Mouse (Mus musculus) kidney, adult 2 months (tissue): ENCODE measurements around the gene Myh7. TPM values are rescaled to one million over a fixed set of nuclear protein-coding genes. Genes with fewer than 3 reads are reported as not detected.
"Not testable (repeated sequence)": the region's sequence is repeated elsewhere in the genome, so short reads cannot be mapped to it uniquely, and the experiment has no call there.

Experiments used
- DNase-seq: peaks from one replicate; pipeline ENCODE4 v3.0.0; 2021
- H3K27ac ChIP-seq: fragments of 200-500 bp; 2 replicates; pipeline ENCODE4 v1.5.1; 2012; ENCODE audit warnings: low read depth, low read length, control low read depth, inconsistent platforms; ENCODE audit not compliant: insufficient read depth
- H3K27me3 ChIP-seq: fragments of 200-500 bp; replicated peaks from 2 replicates; pipeline ENCODE4 v1.6.1; 2012; ENCODE audit warnings: mild to moderate bottlenecking, moderate library complexity, low read length, inconsistent platforms; ENCODE audit not compliant: control insufficient read depth, insufficient read depth
- H3K36me3 ChIP-seq: fragments of 200-500 bp; 2 replicates; pipeline ENCODE4 v1.6.1; 2012; ENCODE audit warnings: mild to moderate bottlenecking, moderate library complexity, low read length, inconsistent platforms; ENCODE audit not compliant: control insufficient read depth, insufficient read depth
- H3K4me1 ChIP-seq: fragments of 200-500 bp; 2 replicates; pipeline ENCODE4 v1.6.1; 2011; ENCODE audit warnings: low read length; ENCODE audit not compliant: control insufficient read depth, insufficient read depth
- H3K4me3 ChIP-seq: fragments of 200-500 bp; 2 replicates; pipeline ENCODE4 v1.5.1; 2011; ENCODE audit warnings: mild to moderate bottlenecking, low read depth, low read length, control low read depth; ENCODE audit not compliant: insufficient read depth
- CTCF ChIP-seq: fragments of 200-500 bp; conservative IDR thresholded peaks from 2 replicates; pipeline ENCODE4 v1.5.1; 2011; ENCODE audit warnings: low read depth, mild to moderate bottlenecking, control low read depth, low read length, moderate library complexity, mixed read lengths; ENCODE audit not compliant: insufficient read depth, insufficient read length
- POLR2A ChIP-seq: fragments of 200-500 bp; IDR thresholded peaks from one replicate; pipeline ENCODE4 v1.6.1; 2011; ENCODE audit warnings: low read depth, low read length, control low read depth
- WGBS: fragments of 180-500 bp; shearing (Covaris S2); methylation state at CpG from one replicate; pipeline ENCODE4 v1.1.7; 2018; 5-methylcytosine and 5-hydroxymethylcytosine counted together
- polyA plus RNA-seq: library from polyadenylated mRNA; depleted of rRNA; stranded (reverse); fragments of >200 nt; gene quantifications from 2 replicates; pipeline ENCODE4 v1.2.3, GENCODE M21; 2012

Gene Myh7
- polyA plus RNA-seq, 1 experiment, result 5.2 TPM

DNA sequence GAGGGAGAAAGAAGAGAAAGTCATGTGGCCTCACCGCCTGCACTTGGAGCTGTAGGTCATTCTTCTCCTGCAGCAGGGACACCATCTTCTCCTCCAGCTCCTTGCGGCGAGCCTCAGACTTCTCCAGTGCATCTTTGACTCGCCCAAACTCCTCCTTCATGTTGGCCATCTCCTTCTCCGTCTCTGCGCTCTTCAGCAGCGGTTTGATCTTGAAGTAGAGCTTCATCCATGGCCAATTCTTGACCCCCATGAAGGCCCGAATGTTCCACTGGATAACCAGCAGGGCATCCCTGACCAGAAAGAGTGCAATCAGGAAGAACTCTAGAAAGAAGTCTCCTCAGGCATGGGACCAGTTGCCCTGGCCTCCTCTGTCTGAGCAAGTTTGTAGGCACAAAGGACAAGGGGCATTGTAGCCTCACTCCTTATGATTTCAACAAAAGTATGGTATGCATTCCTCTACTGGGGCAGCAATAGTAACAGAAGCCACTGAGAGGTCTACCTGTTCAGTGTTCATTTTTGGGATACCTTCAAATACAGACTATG, 40.7 kb downstream of the Myh7 start:
- 93% methylated on average over 8 of the region's 8 CpGs for WGBS
- TF ChIP-seq CTCF (no peak), POLR2A (no peak)
- Histone ChIP-seq H3K4me3 (no peak overlapping the region), H3K4me1 (no peaks in the 10 kb centered on the region), H3K36me3 (no peaks in the 10 kb centered on the region), H3K27ac (no peak overlapping the region), H3K27me3 (no peaks in the 10 kb centered on the region)
- no peak for DNase-seq

- Histone ChIP-seq H3K4me1 (no peaks in the 10 kb centered on the region), H3K36me3 (no peaks in the 10 kb centered on the region), H3K27ac (no peak overlapping the region), H3K4me3 (no peak overlapping the region), H3K27me3 (no peaks in the 10 kb centered on the region)
- 94% methylated on average over 6 of the region's 6 CpGs for WGBS
- TF ChIP-seq POLR2A (no peak), CTCF (no peak)
- DNase-seq, result no peak
Measured at GRCm38 (mm10) chr14:54951587-54951986, 42.8 kb downstream of the Myh7 start.

GRCm38 (mm10) chr14:54950493-54950892, 43.9 kb downstream of the Myh7 start:
- no peaks in the 10 kb centered on the region for H3K4me1 ChIP-seq
- no peaks in the 10 kb centered on the region for H3K36me3 ChIP-seq
- TF ChIP-seq CTCF (no peak), POLR2A (no peak)
- no peak overlapping the region for H3K4me3 ChIP-seq
- 66% methylated on average over 12 of the region's 12 CpGs for WGBS
- DNase-seq, result no peak
- H3K27ac ChIP-seq, result no peak overlapping the region
- no peaks in the 10 kb centered on the region for H3K27me3 ChIP-seq

GRCm38 (mm10) chr14:54948781-54949180, 45.6 kb downstream of the Myh7 start:
- no peak for DNase-seq
- H3K4me1 ChIP-seq, result no peaks in the 10 kb centered on the region
- H3K27me3 ChIP-seq, result no peaks in the 10 kb centered on the region
- no peaks in the 10 kb centered on the region for H3K36me3 ChIP-seq
- WGBS, result 74% methylated on average over 9 of the region's 9 CpGs
- no peak overlapping the region for H3K27ac ChIP-seq
- TF ChIP-seq CTCF (no peak), POLR2A (no peak)
- no peak overlapping the region for H3K4me3 ChIP-seq

- H3K4me3 ChIP-seq, H3K4me1 ChIP-seq, H3K27me3 ChIP-seq, H3K36me3 ChIP-seq, H3K27ac ChIP-seq, DNase-seq: not testable (repeated sequence)
- WGBS, result 92% methylated on average over 11 of the region's 11 CpGs
Measured at GRCm38 (mm10) chr14:54947008-54947407, 47.4 kb downstream of the Myh7 start.

- Histone ChIP-seq H3K27me3 (no peaks in the 10 kb centered on the region), H3K4me3 (no peak overlapping the region), H3K4me1 (peaks cover 4% of the 10 kb centered on the region), H3K36me3 (no peaks in the 10 kb centered on the region), H3K27ac (no peak overlapping the region)
- 77% methylated on average over 19 of the region's 19 CpGs for WGBS
- no peak for DNase-seq
- no peak for TF ChIP-seq CTCF
- no peak for TF ChIP-seq POLR2A
Measured at GRCm38 (mm10) chr14:54945975-54946704, 48.3 kb downstream of the Myh7 start.

- peaks cover 8% of the 10 kb centered on the region for H3K4me1 ChIP-seq
- DNase-seq, result no peak
- H3K27ac ChIP-seq, result no peak overlapping the region
- no peaks in the 10 kb centered on the region for H3K27me3 ChIP-seq
- TF ChIP-seq POLR2A, result no peak
- no peak for TF ChIP-seq CTCF
- no peak overlapping the region for H3K4me3 ChIP-seq
- WGBS, result 80% methylated on average over 2 of the region's 2 CpGs
- H3K36me3 ChIP-seq, result no peaks in the 10 kb centered on the region
Measured at GRCm38 (mm10) chr14:54944939-54945338, 49.5 kb downstream of the Myh7 start.
